Mouse (Mus musculus) limb, embryonic 15.5 days (tissue): Measurements from ENCODE around the gene Stard13. TPM values are rescaled to one million over a fixed set of nuclear protein-coding genes. Genes with fewer than 3 reads are reported as not detected.

ENCODE experiments used
- ATAC-seq: fragments of 200-750 bp; cut with Nextera tagmentation; 2 replicates; pipeline ENCODE4 v1.8.0; 2017; ENCODE audit warnings: low read depth, moderate TSS enrichment; ENCODE audit not compliant: insufficient number of reproducible peaks, low FRiP score, low TSS enrichment
- H3K27ac ChIP-seq: fragments of 300-500 bp; sonication (generic); 2 replicates; pipeline ENCODE4 v1.5.1; 2015; ENCODE audit warnings: moderate library complexity, mild to moderate bottlenecking, inconsistent platforms
- H3K27me3 ChIP-seq: fragments of 300-500 bp; sonication (generic); 2 replicates; pipeline ENCODE4 v1.6.1; 2015; ENCODE audit warnings: inconsistent platforms
- H3K36me3 ChIP-seq: fragments of 300-500 bp; sonication (generic); 2 replicates; pipeline ENCODE4 v1.6.1; 2015; ENCODE audit warnings: inconsistent platforms
- H3K4me1 ChIP-seq: fragments of 300-500 bp; sonication (generic); 2 replicates; pipeline ENCODE4 v1.6.1; 2015; ENCODE audit warnings: inconsistent platforms
- H3K4me2 ChIP-seq: fragments of 300-500 bp; sonication (generic); 2 replicates; pipeline ENCODE4 v1.6.1; 2015; ENCODE audit warnings: mild to moderate bottlenecking, inconsistent platforms
- H3K4me3 ChIP-seq: fragments of 300-500 bp; sonication (generic); 2 replicates; pipeline ENCODE4 v1.5.1; 2015; ENCODE audit warnings: mild to moderate bottlenecking, inconsistent platforms
- H3K9ac ChIP-seq: fragments of 300-500 bp; sonication (generic); 2 replicates; pipeline ENCODE4 v1.6.1; 2015; ENCODE audit warnings: inconsistent platforms
- H3K9me3 ChIP-seq: fragments of 300-500 bp; sonication (generic); 2 replicates; pipeline ENCODE4 v1.6.1; 2016; ENCODE audit warnings: inconsistent platforms
- WGBS: fragments of 180-500 bp; shearing (Covaris S2); methylation state at CpG from one replicate; pipeline ENCODE4 v1.1.7; 2015; 5-methylcytosine and 5-hydroxymethylcytosine counted together
- polyA plus RNA-seq: library from polyadenylated mRNA; unstranded; fragments of >200 nt; fragmentation: Nextera tagmentation; extraction: Ambion mirVana; gene quantifications from 2 replicates; pipeline ENCODE4 v1.2.1, GENCODE M21; 2015

The Stard13 gene
- polyA plus RNA-seq, 1 experiment from 2014 or later = 11.2 TPM

- peaks cover 16% of the 10 kb centered on the region for H3K4me1 ChIP-seq
- no peak overlapping the region for H3K4me3 ChIP-seq
- no peaks in the 10 kb centered on the region for H3K9me3 ChIP-seq
- WGBS = 89% methylated on average over 14 of the region's 14 CpGs
- ATAC-seq = no peak
- no peak overlapping the region for H3K4me2 ChIP-seq
- H3K9ac ChIP-seq = no peak overlapping the region
- H3K27ac ChIP-seq = no peak overlapping the region
- no peaks in the 10 kb centered on the region for H3K36me3 ChIP-seq
- no peaks in the 10 kb centered on the region for H3K27me3 ChIP-seq
These were observed 99.9 kb downstream of the Stard13 start for GRCm38 (mm10) chr5:151133744-151134143.

- WGBS = 48% methylated on average over 2 of the region's 2 CpGs
- no peak for ATAC-seq
- no peak overlapping the region for H3K27ac ChIP-seq
These were observed 103.9 kb downstream of the Stard13 start for GRCm38 (mm10) chr5:151129762-151130161.

DNA sequence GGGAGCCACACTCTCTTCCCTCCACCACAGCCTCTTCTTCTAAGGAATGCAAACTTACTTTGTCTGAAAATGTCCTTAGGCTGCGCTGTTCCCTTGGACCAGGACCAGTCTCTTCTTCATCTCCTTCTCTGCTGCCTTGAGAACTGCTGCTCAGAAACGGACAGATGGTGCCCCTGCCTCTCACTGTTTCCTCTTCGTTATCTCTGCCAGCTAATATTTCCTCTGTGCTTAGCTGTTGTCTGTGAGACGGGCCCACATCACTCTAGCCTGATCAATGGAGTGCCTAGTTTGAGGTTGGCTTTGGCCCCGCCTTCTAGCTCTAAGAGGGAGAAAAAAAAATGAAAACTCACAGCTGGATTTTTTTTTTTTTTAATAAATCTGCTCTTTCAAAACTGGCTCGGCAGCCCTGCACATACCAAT is 106.3 kb downstream of the Stard13 start:
- 0 out of 2 replicates have a peak overlapping the region, but pooled peaks have one; percentile 11 for H3K9ac ChIP-seq

More at GRCm38 (mm10) chr5:151129762-151130161, 103.9 kb downstream of the Stard13 start:
- Histone ChIP-seq H3K27me3 (no peaks in the 10 kb centered on the region), H3K9me3 (no peaks in the 10 kb centered on the region), H3K36me3 (no peaks in the 10 kb centered on the region), H3K4me3 (no peak overlapping the region), H3K4me1 (peaks cover 14% of the 10 kb centered on the region), H3K9ac (no peak overlapping the region), H3K4me2 (no peak overlapping the region)

GRCm38 (mm10) chr5:151126608-151127005 is 107.0 kb downstream of the Stard13 start:
- no peaks in the 10 kb centered on the region for H3K36me3 ChIP-seq
- peak overlapping the region; percentile 54; the same call in 1 of the 2 replicates for H3K27ac ChIP-seq
- no peak for ATAC-seq
- H3K9me3 ChIP-seq = no peaks in the 10 kb centered on the region; the same call in 1 of the 2 replicates
- H3K4me1 ChIP-seq = peaks cover 14% of the 10 kb centered on the region
- H3K9ac ChIP-seq = no peak overlapping the region
- 29% methylated on average over 10 of the region's 10 CpGs for WGBS
- no peaks in the 10 kb centered on the region for H3K27me3 ChIP-seq
- H3K4me2 ChIP-seq = peak overlapping the region; percentile 31; the same call in 1 of the 2 replicates
- H3K4me3 ChIP-seq = peak overlapping the region; percentile 21

More for the DNA sequence above, 106.3 kb downstream of the Stard13 start:
- 36% methylated on average over 6 of the region's 6 CpGs for WGBS
- Histone ChIP-seq H3K27ac (0 out of 2 replicates have a peak overlapping the region, but pooled peaks have one; percentile 17), H3K4me2 (peak overlapping the region; percentile 31), H3K9me3 (no peaks in the 10 kb centered on the region; the same call in 1 of the 2 replicates), H3K4me1 (peaks cover 14% of the 10 kb centered on the region), H3K4me3 (peak overlapping the region; percentile 21), H3K27me3 (no peaks in the 10 kb centered on the region), H3K36me3 (no peaks in the 10 kb centered on the region)
- no peak for ATAC-seq

DNA sequence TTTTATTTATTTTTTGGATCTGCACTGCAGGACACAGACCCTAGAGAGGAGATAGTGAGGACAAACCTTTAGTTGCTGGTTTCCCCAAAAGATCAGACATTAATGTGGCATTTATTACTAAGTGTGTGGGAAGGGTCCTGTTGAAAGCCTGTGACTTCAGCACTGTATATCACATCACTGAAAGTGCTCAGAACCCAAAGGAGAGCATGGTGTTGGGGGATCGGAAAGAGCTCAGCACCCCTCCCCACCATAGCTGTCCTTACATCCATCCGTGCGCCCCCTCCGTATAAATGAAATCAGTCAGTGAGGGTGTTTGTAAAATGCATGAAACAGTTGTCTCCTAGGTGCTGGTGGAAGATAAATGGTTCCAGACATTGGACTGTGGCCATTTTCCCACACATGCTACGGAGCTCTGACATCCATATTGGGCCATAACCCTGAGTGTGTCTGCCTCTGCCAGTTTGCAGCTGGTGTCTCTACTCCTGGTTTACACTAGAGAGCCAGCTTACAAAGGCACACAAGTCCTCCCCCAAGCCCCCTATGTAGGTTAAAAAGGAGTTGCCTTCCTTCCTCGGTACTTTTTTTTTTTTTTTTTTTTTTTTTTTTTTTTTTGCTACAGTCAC is 107.5 kb downstream of the Stard13 start:
- Histone ChIP-seq H3K9ac (no peak overlapping the region), H3K4me1 (peaks cover 14% of the 10 kb centered on the region), H3K4me3 (peak overlapping the region; percentile 21), H3K4me2 (peak overlapping the region; percentile 31), H3K27ac (peak overlapping the region; percentile 17; the same call in 1 of the 2 replicates), H3K27me3 (no peaks in the 10 kb centered on the region), H3K9me3 (no peaks in the 10 kb centered on the region; the same call in 1 of the 2 replicates), H3K36me3 (no peaks in the 10 kb centered on the region)
- ATAC-seq = no peak
- 24% methylated on average over 6 of the region's 6 CpGs for WGBS

- 65% methylated on average over 2 of the region's 2 CpGs for WGBS
- Histone ChIP-seq H3K4me1 (no peaks in the 10 kb centered on the region), H3K27me3 (no peaks in the 10 kb centered on the region), H3K4me2 (no peak overlapping the region), H3K36me3 (no peaks in the 10 kb centered on the region), H3K9ac (no peak overlapping the region), H3K4me3 (no peak overlapping the region), H3K9me3 (no peaks in the 10 kb centered on the region; the same call in 1 of the 2 replicates), H3K27ac (no peak overlapping the region)
- ATAC-seq = no peak
These were observed 115.8 kb downstream of the Stard13 start for GRCm38 (mm10) chr5:151117846-151118245.

DNA sequence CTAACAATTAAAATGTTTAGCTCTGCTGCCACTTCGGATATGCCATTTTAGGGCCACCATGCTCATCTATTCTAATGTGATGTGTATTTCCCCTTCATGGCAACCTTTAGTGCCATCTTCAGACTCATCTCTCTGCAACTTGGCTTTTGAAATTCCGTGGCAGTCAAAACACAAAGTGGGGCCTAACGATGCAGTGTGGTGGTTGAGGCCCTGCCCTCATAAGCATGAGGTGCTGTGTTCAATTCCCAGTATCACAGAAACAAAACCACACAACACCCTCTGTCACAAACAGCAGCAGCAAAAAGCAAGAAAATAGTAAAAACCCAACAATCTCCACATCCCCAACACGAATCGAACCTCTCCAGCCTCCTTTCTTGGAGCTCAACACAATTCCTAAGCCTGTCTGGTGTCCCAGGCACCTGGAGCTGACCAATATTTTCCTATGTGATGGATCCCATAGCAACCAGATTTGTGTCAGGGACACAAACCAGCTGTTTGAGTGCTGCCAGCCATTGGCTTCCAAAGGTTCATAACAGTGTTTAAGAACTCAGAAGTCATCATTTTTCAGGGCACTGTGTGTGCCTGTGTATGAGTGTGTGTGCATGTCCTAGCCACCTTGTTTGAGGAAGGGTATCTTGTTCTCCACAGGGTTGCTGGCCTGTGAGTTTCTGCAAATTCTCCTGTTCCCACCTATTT is 117.3 kb downstream of the Stard13 start:
- no peaks in the 10 kb centered on the region for H3K4me1 ChIP-seq
- no peaks in the 10 kb centered on the region for H3K9me3 ChIP-seq
- WGBS = 77% methylated on average over 5 of the region's 5 CpGs
- no peaks in the 10 kb centered on the region for H3K36me3 ChIP-seq
- no peak overlapping the region for H3K9ac ChIP-seq
- no peak overlapping the region for H3K4me2 ChIP-seq
- no peak for ATAC-seq
- no peak overlapping the region for H3K4me3 ChIP-seq
- peak overlapping the region; percentile 47; the same call in 1 of the 2 replicates for H3K27ac ChIP-seq
- no peaks in the 10 kb centered on the region for H3K27me3 ChIP-seq

- Histone ChIP-seq H3K27ac (no peak overlapping the region), H3K27me3 (no peaks in the 10 kb centered on the region), H3K9me3 (no peaks in the 10 kb centered on the region), H3K4me3 (no peak overlapping the region), H3K4me2 (no peak overlapping the region), H3K9ac (no peak overlapping the region), H3K4me1 (peaks cover 24% of the 10 kb centered on the region), H3K36me3 (no peaks in the 10 kb centered on the region)
- WGBS = 76% methylated on average over 9 of the region's 9 CpGs
- no peak for ATAC-seq
These were observed 120.9 kb downstream of the Stard13 start for GRCm38 (mm10) chr5:151112743-151113142.

GRCm38 (mm10) chr5:151111080-151111871 is 122.4 kb downstream of the Stard13 start:
- Histone ChIP-seq H3K27me3 (no peaks in the 10 kb centered on the region), H3K27ac (peak overlapping the region; percentile 66; the same call in 1 of the 2 replicates), H3K4me1 (peaks cover 26% of the 10 kb centered on the region), H3K36me3 (no peaks in the 10 kb centered on the region), H3K9ac (no peak overlapping the region), H3K4me3 (no peak overlapping the region), H3K9me3 (no peaks in the 10 kb centered on the region), H3K4me2 (no peak overlapping the region)
- 81% methylated on average over 7 of the region's 7 CpGs for WGBS
- ATAC-seq = no peak

DNA sequence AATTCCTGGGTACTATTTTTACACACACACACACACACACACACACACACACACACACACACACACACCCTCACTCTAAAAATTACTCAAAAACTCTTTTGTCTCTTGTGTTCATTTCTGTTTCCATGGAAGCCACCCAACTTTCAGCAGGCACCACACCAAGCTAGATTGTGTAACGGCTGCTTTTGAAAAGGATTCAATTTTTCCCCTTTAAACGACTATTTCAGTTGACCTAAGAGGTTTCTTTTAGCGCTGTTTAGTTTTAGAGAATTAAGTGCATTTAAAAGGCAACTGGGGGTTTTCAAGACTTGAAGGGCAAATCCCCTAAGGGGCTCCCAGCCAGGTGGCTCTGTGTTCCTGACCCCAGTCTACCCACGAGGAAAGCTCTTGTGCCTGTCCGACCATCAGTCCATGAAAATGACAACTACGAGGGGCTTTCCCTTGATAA is 123.2 kb downstream of the Stard13 start:
- Histone ChIP-seq H3K9ac (no peak overlapping the region), H3K27me3 (no peaks in the 10 kb centered on the region), H3K9me3 (no peaks in the 10 kb centered on the region), H3K36me3 (no peaks in the 10 kb centered on the region), H3K27ac (peak overlapping the region; percentile 66), H3K4me2 (no peak overlapping the region), H3K4me3 (no peak overlapping the region), H3K4me1 (peaks cover 26% of the 10 kb centered on the region)
- 28% methylated on average over 6 of the region's 6 CpGs for WGBS
- no peak for ATAC-seq

DNA sequence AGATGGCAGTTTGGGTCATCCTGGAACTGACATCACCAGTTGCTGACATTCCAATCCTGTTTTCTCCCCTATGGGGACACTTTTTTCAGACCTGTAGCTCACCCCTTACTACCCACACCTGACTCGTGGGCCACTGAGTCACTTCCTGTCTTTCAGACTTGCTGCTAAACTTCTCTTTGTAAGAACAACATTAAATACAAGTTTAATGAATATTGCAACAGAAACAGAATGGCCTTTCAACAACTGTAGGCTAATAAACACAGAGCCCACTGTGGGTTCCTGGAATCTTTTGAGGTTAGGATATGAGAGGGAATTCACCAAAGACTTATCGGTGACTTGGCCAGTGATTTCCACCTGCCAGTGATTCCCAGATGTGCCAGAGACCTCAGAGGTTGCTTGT is 123.8 kb downstream of the Stard13 start:
- Histone ChIP-seq H3K27ac (peak overlapping the region; percentile 58), H3K4me2 (no peak overlapping the region), H3K36me3 (no peaks in the 10 kb centered on the region), H3K4me3 (no peak overlapping the region), H3K27me3 (no peaks in the 10 kb centered on the region), H3K9ac (no peak overlapping the region), H3K9me3 (no peaks in the 10 kb centered on the region), H3K4me1 (peaks cover 26% of the 10 kb centered on the region)
- 26% methylated on average over 2 of the region's 2 CpGs for WGBS
- ATAC-seq = no peak
